Mouse (Mus musculus): Measurements from ENCODE around the gene Rin2. TPM values are rescaled to one million over a fixed set of nuclear protein-coding genes. Genes with fewer than 3 reads are reported as not detected.
A peak's percentile ranks its signal among the peaks of the same experiment; 100 is the strongest.

Gene Rin2
- total and polyA plus RNA-seq, 2 experiments from 2014 or later: 13.1 to 16.8 TPM

DNA sequence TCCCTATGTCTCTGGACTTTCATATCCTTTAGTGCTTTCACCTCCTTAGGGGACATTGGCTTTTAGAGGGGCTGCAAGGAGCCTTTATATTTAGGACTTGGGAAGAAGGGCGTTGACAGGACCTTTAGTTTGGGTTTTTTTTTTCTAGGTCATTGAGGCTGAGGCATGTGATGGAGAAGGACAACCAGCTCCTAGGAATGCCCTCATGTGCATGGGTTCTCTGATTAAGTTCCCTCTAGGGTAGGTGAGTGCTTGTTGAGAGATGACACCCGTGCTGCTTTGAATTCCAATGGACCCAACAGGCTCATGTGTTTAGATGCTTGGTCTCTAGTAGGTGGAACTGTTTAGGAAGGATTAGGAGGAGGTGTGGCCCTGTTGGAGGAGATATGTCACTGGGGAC lies 1.9 kb downstream of the Rin2 start:
- ATAC-seq (ENCODE audit: insufficient read depth, low read depth): no peak
- Histone ChIP-seq H3K4me3 (ENCODE audit: low read depth, low read length) (no peak overlapping the region), H3K4me1 (ENCODE audit: control insufficient read depth, insufficient read depth) (0 out of 2 replicates have a peak, but pooled peaks cover 6% of the 10 kb centered on the region), H3K9ac (replicated peaks; ENCODE audit: low read depth, low read length) (no peak overlapping the region), H3K9me3 (replicated peaks; ENCODE audit: control insufficient read depth, low read length) (peaks cover 4% of the 10 kb centered on the region; the same call in 1 of the 2 replicates), H3K27me3 (ENCODE audit: control insufficient read depth, insufficient read depth, low read length) (no peaks in the 10 kb centered on the region), H3K4me2 (ENCODE audit: low read depth, low read length) (no peak overlapping the region), H3K27ac (ENCODE audit: low read depth) (no peak overlapping the region), H3K36me3 (replicated peaks; ENCODE audit: control insufficient read depth, insufficient read depth, low read length) (no peaks in the 10 kb centered on the region)
- 80% methylated on average over 2 of the region's 2 CpGs for WGBS
- no peak for DNase-seq (ENCODE audit: low spot score)
- TF ChIP-seq CTCF (IDR thresholded peaks at IDR 0.05; ENCODE audit: low read depth): no peak
- TF ChIP-seq EP300 (IDR thresholded peaks at IDR 0.05; ENCODE audit: low read depth): no peak

- Histone ChIP-seq H3K27me3 (ENCODE audit: control insufficient read depth, insufficient read depth, low read length) (no peaks in the 10 kb centered on the region), H3K36me3 (replicated peaks; ENCODE audit: control insufficient read depth, insufficient read depth, low read length) (no peaks in the 10 kb centered on the region), H3K9me3 (replicated peaks; ENCODE audit: control insufficient read depth, low read length) (peaks cover 4% of the 10 kb centered on the region; the same call in 1 of the 2 replicates), H3K27ac (ENCODE audit: low read depth) (no peak overlapping the region), H3K4me3 (ENCODE audit: low read depth, low read length) (no peak overlapping the region), H3K9ac (replicated peaks; ENCODE audit: low read depth, low read length) (no peak overlapping the region), H3K4me2 (ENCODE audit: low read depth, low read length) (no peak overlapping the region), H3K4me1 (ENCODE audit: control insufficient read depth, insufficient read depth) (0 out of 2 replicates have a peak, but pooled peaks cover 6% of the 10 kb centered on the region)
- no peak for ATAC-seq (ENCODE audit: insufficient read depth, low read depth)
- no peak for DNase-seq (ENCODE audit: low spot score)
- TF ChIP-seq CTCF (IDR thresholded peaks at IDR 0.05; ENCODE audit: low read depth) (no peak), EP300 (IDR thresholded peaks at IDR 0.05; ENCODE audit: low read depth) (no peak)
- WGBS: 75% methylated on average over 2 of the region's 2 CpGs
Observed at GRCm38 (mm10) chr2:145680141-145680540, 5.1 kb downstream of the Rin2 start.

DNA sequence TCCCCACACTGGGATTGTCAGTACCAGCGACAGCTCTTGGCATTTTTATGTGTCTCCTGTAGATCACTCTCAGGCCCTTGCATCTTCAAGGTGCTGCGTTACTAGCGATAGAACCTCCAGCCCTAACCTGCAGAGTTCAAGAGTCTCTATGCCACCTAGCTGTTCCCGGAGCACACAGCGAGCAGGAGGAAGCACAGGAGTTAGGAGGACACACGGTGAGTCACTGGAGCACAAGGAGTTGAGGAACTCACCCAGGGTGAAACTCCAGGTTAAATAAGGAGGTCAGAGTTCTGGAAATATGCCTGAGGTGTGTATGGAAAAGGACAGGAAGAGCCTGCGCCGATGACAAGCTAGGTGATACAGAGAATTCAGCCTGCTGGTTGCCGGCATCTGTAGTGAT lies 5.7 kb downstream of the Rin2 start:
- Histone ChIP-seq H3K36me3 (replicated peaks; ENCODE audit: control insufficient read depth, insufficient read depth, low read length) (no peaks in the 10 kb centered on the region), H3K27me3 (ENCODE audit: control insufficient read depth, insufficient read depth, low read length) (no peaks in the 10 kb centered on the region), H3K4me1 (ENCODE audit: control insufficient read depth, insufficient read depth) (0 out of 2 replicates have a peak, but pooled peaks cover 4% of the 10 kb centered on the region), H3K9me3 (replicated peaks; ENCODE audit: control insufficient read depth, low read length) (peaks cover 4% of the 10 kb centered on the region; the same call in 1 of the 2 replicates), H3K4me2 (ENCODE audit: low read depth, low read length) (no peak overlapping the region), H3K4me3 (ENCODE audit: low read depth, low read length) (no peak overlapping the region), H3K27ac (ENCODE audit: low read depth) (no peak overlapping the region), H3K9ac (replicated peaks; ENCODE audit: low read depth, low read length) (no peak overlapping the region)
- TF ChIP-seq CTCF (IDR thresholded peaks at IDR 0.05; ENCODE audit: low read depth): no peak
- DNase-seq (ENCODE audit: low spot score) (no peak), ATAC-seq (ENCODE audit: insufficient read depth, low read depth) (no peak)
- WGBS: 79% methylated on average over 9 of the region's 9 CpGs

DNA sequence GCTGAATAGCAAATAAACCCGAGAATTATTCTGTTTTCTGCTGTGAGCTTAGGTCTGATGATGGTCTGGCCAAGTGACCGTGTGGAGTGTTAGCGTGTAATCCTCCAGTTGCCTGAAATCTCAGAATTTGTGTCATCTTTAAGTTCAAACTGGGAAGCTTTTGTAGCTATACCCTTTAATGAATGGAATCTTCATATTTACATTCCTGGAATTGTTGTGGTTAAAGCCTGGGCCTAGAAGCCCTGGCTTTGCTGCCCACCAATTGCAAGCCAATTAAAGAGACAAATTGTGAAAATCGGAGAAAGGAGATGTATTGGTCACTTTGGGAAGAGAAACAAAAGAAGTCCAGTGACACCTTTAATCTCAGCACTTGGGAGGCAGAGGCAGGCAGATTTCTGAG lies 6.6 kb downstream of the Rin2 start:
- ATAC-seq (ENCODE audit: insufficient read depth, low read depth) (no peak), DNase-seq (ENCODE audit: low spot score) (no peak)
- Histone ChIP-seq H3K4me2 (ENCODE audit: low read depth, low read length) (no peak overlapping the region), H3K9me3 (replicated peaks; ENCODE audit: control insufficient read depth, low read length) (peaks cover 4% of the 10 kb centered on the region; the same call in 1 of the 2 replicates), H3K27ac (ENCODE audit: low read depth) (no peak overlapping the region), H3K4me3 (ENCODE audit: low read depth, low read length) (no peak overlapping the region), H3K36me3 (replicated peaks; ENCODE audit: control insufficient read depth, insufficient read depth, low read length) (no peaks in the 10 kb centered on the region), H3K27me3 (ENCODE audit: control insufficient read depth, insufficient read depth, low read length) (no peaks in the 10 kb centered on the region), H3K4me1 (ENCODE audit: control insufficient read depth, insufficient read depth) (no peaks in the 10 kb centered on the region), H3K9ac (replicated peaks; ENCODE audit: low read depth, low read length) (no peak overlapping the region)
- 80% methylated on average over 4 of the region's 4 CpGs for WGBS
- TF ChIP-seq CTCF (IDR thresholded peaks at IDR 0.05; ENCODE audit: low read depth) (no peak), EP300 (IDR thresholded peaks at IDR 0.05; ENCODE audit: low read depth) (no peak)

DNA sequence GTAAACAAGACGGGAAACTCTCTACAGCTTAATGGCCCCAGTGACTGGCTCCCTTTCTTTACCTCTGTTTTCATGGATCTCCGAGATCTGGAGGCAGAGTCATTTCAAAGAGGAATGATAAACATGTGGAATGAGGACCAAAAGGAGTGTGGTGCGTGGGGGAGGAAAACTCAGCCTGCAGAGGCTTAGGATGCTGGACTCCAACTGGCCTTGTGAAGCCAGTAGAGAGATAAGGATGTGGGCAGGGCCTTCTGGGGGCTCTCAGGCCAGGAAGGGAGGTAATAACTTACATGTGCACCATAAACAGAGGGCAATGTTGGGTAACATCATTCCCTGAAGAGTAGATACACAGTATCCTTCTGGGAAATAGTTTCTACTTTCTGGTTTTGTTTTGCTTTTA lies 7.9 kb downstream of the Rin2 start:
- no peak for TF ChIP-seq EP300 (IDR thresholded peaks at IDR 0.05; ENCODE audit: low read depth)
- TF ChIP-seq CTCF (IDR thresholded peaks at IDR 0.05; ENCODE audit: low read depth): no peak
- no peaks in the 10 kb centered on the region for H3K27me3 ChIP-seq (ENCODE audit: control insufficient read depth, insufficient read depth, low read length)
- H3K27ac ChIP-seq (ENCODE audit: low read depth): no peak overlapping the region
- H3K4me1 ChIP-seq (ENCODE audit: control insufficient read depth, insufficient read depth): no peaks in the 10 kb centered on the region
- ATAC-seq (ENCODE audit: insufficient read depth, low read depth) (no peak), DNase-seq (ENCODE audit: low spot score) (no peak)
- H3K4me3 ChIP-seq (ENCODE audit: low read depth, low read length): no peak overlapping the region
- 38% methylated on average over 3 of the region's 3 CpGs for WGBS
- H3K9ac ChIP-seq (replicated peaks; ENCODE audit: low read depth, low read length): no peak overlapping the region
- no peaks in the 10 kb centered on the region for H3K9me3 ChIP-seq (replicated peaks; ENCODE audit: control insufficient read depth, low read length)
- H3K36me3 ChIP-seq (replicated peaks; ENCODE audit: control insufficient read depth, insufficient read depth, low read length): no peaks in the 10 kb centered on the region
- no peak overlapping the region for H3K4me2 ChIP-seq (ENCODE audit: low read depth, low read length)

- ATAC-seq (ENCODE audit: insufficient read depth, low read depth): peak; percentile 44; the same call in 1 of the 2 replicates
- Histone ChIP-seq H3K36me3 (replicated peaks; ENCODE audit: control insufficient read depth, insufficient read depth, low read length) (no peaks in the 10 kb centered on the region), H3K4me3 (ENCODE audit: low read depth, low read length) (no peak overlapping the region), H3K9me3 (replicated peaks; ENCODE audit: control insufficient read depth, low read length) (no peaks in the 10 kb centered on the region), H3K4me2 (ENCODE audit: low read depth, low read length) (no peak overlapping the region), H3K27me3 (ENCODE audit: control insufficient read depth, insufficient read depth, low read length) (no peaks in the 10 kb centered on the region), H3K9ac (replicated peaks; ENCODE audit: low read depth, low read length) (no peak overlapping the region), H3K27ac (ENCODE audit: low read depth) (no peak overlapping the region), H3K4me1 (ENCODE audit: control insufficient read depth, insufficient read depth) (no peaks in the 10 kb centered on the region)
- TF ChIP-seq EP300 (IDR thresholded peaks at IDR 0.05; ENCODE audit: low read depth) (no peak), CTCF (IDR thresholded peaks at IDR 0.05; ENCODE audit: low read depth) (no peak)
- DNase-seq (ENCODE audit: low spot score): peak; percentile 47
- 41% methylated on average over 3 of the region's 3 CpGs for WGBS
Observed at GRCm38 (mm10) chr2:145683536-145683935, 8.5 kb downstream of the Rin2 start.
